Mouse (Mus musculus) adrenal gland (tissue): Measurements from ENCODE around the gene Twf2.

Experiments
- intact Hi-C: fragments of 180-260 bp; cut with DNase I; formaldehyde crosslinking; loops from one replicate; pipeline ENCODE4 v1.15.1; 2025

Twf2 gene

GRCm38 (mm10) chr9:106176769-106177168 is 26.1 kb upstream of the Twf2 start:
- intact Hi-C loops: no loop called here

GRCm38 (mm10) chr9:106177799-106178198 is 25.1 kb upstream of the Twf2 start:
- intact Hi-C loops: no loop called here

GRCm38 (mm10) chr9:106179454-106179853 is 23.5 kb upstream of the Twf2 start:
- intact Hi-C loops: no loop called here

- intact Hi-C loops: no loop called here
Measured at GRCm38 (mm10) chr9:106179964-106180363, 22.9 kb upstream of the Twf2 start.

GRCm38 (mm10) chr9:106182146-106182545 is 20.8 kb upstream of the Twf2 start:
- intact Hi-C loops: no loop called here

DNA sequence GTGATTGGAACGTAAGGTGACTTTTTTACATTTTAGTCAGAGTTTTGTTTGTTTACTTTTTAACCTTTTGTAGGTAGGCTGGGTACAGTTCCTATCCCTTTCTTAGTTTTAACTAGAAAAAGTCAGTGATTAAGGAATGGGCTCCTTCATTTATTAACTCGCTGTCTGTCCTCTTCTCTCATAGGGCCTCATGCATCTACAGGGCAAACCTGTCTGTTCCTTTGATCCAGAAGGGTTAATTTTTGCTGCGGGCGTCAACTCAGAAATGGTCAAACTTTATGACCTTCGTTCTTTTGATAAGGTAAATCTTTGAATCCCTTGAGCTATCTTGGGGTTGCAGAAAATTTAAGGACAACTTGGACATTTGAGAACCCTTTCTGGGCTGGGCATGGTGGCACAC is 18.9 kb upstream of the Twf2 start:
- intact Hi-C loops: no loop called here

DNA sequence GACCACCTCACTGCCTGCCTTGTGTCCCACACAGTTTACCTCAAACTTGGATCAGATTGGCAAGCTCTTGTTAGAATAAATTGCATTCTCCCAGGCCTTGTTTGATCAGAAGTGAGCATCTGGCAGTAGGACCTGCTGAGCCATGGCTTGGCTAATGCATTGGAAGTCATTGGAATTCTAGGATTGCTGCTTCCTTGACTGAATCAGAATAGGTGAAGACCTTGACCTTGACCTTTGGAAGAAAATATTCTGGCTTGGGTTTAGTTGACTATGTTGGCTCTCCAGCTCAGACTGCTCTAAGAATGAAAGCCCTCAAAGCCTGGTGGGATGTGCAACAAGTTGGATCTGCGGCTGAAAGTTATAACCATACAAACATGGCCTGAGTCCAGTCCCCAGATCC is 11.6 kb upstream of the Twf2 start:
- intact Hi-C loops: no loop called here

DNA sequence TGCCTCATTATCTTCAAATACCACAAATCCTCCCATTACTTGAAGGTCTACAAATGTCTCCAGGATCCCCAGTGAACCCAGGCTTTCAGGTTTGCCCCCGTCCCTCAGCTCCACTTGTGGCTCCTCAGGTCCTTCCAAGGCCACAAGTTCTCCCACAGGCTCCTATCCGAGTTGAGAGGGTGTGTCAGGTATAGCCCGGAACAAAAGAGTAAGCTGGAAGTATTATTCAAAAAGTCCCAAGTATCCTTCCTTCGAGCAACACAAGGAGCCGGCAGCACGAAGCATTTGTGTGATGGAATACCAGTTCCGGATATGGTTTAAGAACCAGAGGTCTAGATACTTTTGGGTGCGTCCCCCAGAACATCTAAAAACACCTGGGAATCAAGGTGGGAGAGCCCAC is 10.9 kb upstream of the Twf2 start:
- intact Hi-C loops: no loop called here

DNA sequence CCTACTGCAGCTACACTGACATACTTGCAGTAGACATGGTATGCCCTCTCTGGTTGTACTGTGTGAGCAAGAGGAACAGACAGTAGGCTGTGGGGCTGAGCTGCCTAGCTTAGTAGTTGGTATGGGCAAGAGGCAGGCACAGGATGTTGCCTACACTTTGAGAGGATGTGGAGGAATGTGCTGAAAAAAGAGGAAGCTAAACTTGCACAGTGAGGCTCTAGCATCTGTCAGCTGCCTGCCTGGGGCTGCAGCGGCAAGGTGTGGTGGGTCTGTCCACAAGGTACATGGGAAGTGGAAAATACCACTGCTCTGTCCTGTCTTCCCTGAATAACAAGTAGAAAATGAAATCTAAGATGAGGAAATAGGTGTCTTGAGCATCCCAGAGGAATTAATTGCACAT is 9.9 kb upstream of the Twf2 start:
- intact Hi-C loops: no loop called here

DNA sequence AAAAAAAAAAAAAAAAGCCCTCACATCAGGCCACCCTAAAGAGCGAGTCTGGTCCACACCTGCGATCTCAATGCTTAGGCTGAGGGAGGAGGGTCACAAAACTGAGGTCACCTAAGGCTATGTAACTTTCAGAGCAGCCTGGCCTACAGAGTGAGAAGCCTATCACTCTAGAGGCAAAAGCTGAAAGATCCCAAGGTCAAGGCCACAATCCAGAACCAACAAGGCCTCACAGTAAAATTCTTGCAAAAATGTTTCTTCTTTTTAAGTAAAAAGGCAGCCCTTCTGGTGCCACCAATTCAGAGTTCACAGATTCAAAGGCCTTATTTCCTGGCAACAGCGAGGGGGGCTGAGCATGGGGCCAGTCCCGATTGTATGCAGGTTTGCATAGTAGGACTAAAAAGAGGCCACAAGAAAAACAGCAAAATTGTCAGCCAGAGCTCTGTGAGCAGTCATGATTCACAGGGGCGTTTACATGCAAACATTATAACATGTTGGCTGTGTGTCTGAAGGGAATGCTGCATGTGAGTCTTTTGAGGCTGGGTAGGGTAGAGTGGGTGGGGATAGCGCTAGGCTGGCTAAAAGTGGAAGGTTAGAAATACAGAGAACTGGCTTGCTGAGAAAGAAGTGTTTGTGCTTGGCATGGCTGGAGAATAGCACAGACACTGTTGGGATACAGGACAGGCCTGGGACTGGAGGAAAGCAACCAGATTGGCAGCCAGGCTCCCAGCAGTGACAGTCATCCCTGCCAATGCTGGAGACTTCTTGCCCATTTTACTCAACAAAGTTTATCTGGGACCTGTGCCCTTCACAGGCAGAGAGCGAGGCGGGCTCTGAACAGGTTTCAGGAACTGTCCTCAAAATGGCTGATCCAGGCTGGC is 8.7 kb upstream of the Twf2 start:
- intact Hi-C loops: no loop called here

DNA sequence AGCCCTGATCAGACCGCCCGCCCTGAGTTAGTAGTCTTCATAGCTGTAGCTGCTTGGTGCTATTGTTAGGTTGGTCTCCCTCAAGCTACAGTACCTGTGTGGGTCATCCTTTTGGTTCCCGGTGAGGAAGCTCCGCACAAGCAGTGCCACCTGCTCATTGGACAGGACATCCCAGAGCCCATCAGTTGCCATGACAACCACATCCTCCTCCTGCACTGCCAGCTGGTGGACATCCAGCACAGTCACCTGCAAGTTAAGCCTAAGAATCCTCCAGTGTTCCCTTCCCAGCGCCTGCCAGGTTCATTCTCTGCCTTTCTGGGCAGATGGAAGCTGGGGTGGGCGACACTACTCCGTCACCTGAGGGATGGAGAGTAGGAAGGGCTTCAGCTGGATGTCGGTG is 7.2 kb upstream of the Twf2 start:
- intact Hi-C loops: no loop called here

DNA sequence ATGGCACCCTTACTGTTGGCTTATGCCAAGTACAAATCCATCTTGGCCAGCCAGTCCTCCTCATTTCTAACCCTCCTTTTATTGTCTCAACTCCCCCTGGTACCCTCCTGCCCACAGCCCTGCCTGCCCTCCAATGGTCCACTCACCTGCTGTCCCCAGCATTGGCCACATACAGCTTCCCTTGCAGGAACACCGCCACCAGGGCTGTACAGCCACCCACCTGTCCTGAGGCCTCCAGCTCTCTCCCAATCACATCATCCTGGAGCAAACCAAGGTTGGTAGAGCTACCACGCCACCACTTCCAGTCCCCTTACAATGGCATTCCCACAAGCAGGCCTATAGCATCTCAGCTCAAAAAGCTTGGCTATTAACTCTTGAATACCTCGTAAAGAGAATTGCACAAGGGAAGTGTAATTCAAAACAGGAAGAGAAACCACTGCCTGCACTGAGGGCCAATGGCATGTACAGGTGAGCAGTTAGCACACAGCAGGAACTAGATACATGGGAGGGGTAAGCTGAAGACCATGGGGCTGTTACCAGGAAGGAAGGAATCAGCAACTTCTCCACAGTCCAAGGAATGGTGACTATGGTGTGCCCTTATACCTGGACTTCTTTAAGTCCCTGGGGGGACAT is 5.7 kb upstream of the Twf2 start:
- intact Hi-C loops: no loop called here

- intact Hi-C loops: no loop called here
Measured at GRCm38 (mm10) chr9:106197732-106198131, 5.2 kb upstream of the Twf2 start.

- intact Hi-C loops: no loop called here
Measured at GRCm38 (mm10) chr9:106198962-106199458, 3.9 kb upstream of the Twf2 start.

DNA sequence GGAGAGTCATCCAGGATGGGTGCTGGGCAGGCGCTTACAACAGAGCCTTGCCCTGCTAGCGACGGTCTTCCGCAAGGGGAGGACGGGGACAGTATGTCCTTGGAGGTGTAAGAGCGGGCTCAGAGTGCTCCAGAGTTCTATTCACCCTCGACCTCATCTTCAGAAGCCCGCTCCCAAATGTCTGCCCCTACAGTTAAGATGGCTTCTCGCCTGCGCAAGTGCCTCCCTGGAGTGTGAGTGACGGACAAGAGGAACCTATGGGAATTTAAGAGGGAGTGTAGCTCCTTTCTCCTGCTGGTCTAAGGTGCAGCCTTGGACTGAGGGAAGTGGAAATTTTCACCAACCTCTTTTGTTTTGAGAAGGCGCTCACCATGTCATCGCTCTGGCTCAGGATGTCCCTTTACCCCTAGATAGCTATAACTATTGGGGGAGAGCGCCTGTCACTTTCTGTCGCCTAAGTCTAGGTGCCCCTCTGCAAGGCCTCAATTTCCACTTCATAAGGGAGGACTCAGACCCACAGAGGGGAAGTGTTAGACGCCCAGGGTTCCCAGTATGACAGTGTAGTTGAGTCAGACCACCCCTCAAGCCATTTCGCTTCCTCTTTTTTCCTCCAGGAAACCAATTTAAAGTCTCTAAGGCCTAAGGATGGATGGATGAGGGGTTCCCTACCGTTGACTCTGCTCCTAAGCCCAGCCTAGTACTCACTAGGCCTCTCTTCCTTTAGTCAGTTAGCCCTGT is 3.2 kb upstream of the Twf2 start, which contains the start of gene Ppm1m:
Ppm1m (minus strand) TSS at position 212 of the 738 bp plus-strand sequence.
- intact Hi-C loops: no loop called here

DNA sequence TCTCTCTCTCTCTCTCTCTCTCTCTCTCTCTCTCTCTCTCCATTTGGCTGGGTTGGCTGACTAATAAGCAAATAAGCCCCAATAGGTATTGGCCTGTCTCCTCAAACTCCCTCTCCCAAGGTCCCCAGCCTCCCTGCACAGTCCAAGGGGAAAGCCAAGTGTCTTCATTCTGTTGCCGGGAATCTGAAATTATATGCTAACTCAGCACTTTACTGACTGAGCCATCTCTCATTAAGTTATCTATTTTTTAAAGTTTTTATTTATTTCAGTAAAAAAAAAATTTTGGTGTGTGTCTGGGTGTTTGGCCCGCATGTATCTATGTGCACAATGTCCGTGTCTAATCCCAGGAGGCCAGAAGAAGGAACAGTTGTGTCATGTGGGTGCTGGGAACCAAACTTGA is 1.0 kb upstream of the Twf2 start:
- intact Hi-C loops: no loop called here

GRCm38 (mm10) chr9:106203990-106204851 is 1.3 kb downstream of the Twf2 start:
- intact Hi-C loops: no loop called here

GRCm38 (mm10) chr9:106205713-106206290 is 2.9 kb downstream of the Twf2 start:
- intact Hi-C loops: no loop called here

DNA sequence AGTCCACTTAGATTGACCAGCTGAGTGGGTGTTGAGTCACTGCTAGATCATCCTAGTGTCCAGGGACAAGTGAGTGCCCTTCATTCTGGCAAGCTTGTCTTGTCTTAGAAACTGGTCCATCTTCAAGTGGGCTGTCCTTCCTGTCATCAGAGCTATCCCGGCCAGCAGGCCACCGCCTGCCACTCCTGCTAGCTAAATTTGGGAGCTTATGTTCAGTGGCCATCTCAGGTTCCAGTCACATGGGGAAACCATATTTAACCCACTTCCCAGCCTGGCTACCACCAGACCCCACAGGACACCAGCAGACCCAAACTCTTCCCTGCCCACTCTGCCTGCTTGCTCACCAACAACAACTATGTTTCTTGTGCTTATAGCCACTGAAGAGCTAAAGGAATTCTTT is 3.6 kb downstream of the Twf2 start:
- intact Hi-C loops: no loop called here

DNA sequence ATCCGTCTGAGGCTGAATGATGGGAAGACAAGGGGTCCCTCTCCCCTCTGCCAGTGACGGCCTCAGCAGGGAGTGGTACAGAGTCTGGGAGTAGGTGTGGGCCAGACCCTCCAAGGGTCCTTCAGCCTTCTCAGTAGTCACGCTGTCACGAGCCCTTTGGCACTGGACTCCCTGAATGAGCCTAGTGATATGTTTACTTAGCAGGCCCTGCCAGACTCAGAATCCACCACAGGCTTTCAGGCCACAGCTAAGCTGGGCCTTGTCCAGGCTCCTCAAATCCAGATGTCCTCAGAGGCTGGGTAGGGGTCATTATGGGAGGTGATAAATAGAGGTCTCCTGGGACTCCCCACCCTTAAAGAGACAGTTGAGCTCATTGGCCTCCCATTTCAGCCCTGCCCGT is 5.3 kb downstream of the Twf2 start:
- intact Hi-C loops: no loop called here

GRCm38 (mm10) chr9:106209954-106210353 is 7.0 kb downstream of the Twf2 start:
- intact Hi-C loops: loop anchor here (5.0 kb wide), 1 partner anchor 38 kb away; the partner anchor contains the start of gene Wdr82
